Mouse (Mus musculus) thymus, adult 2 months (tissue): ENCODE results near the gene Fam169a.

ENCODE experiments used
- CTCF ChIP-seq: fragments of 200-500 bp; IDR thresholded peaks from 2 replicates; pipeline ENCODE4 v1.5.1; 2012; ENCODE audit warnings: mild to moderate bottlenecking, control low read depth, low read length, moderate library complexity, borderline replicate concordance; ENCODE audit not compliant: control insufficient read depth, poor library complexity, insufficient read depth; ENCODE audit errors: extremely low read depth
- POLR2A ChIP-seq: fragments of 200-500 bp; IDR thresholded peaks from 2 replicates; pipeline ENCODE4 v1.6.1; 2012; ENCODE audit warnings: mild to moderate bottlenecking, low read length, control low read depth, moderate library complexity; ENCODE audit not compliant: control insufficient read depth, poor library complexity, insufficient read depth; ENCODE audit errors: extremely low read depth

DNA sequence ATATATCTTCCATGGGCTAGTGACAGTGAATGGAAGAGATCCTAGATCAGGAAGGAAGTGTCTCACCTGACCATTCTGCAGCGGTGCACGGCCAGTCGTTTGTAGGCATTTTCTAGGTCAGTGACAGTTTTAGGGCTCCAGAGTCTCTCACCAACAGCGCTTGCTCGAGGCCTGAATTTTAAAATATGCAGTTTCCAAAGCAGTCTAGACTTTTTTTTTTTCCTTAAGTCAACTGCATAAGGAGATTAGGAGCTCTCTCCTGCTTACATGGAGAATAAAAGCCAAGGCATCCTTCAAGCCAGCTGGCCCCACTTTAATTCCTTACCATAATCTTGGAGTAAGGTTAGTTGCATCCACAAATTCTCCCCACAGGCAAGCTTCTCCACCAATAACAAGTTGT lies 109.6 kb downstream of the Fam169a start:
- TF ChIP-seq POLR2A (no peak), CTCF (no peak)
